Mouse (Mus musculus): ENCODE measurements at regions not wholly inside any gene's neighbourhood (a gene's known extent, or its start where the extent isn't known, plus 50 kb on each side); places are given as distances from the start of the nearest gene placed in this dataset.

DNA sequence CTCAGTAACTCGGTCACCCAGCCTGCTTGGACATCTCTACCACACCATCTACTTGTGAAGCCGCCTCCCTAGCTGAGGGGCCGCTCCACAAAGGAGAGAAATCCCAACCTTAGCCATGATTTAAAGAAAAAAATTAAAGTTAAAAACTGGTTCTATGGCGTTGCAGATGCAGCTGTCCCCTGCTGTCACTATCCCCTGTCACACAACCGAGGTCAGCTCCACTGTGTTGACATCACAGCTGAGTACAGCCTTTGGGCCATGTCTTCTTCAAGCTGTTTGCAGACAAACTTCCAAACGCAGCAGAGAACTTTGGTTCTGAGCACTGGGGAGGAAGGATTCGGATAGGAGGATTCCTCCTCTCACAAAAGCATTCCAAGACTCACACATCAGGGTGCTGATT lies 278.1 kb upstream of the Pabpc6 start:
- Histone ChIP-seq H3K9me3 (ENCODE audit: control insufficient read depth, low read length) (no peaks in the 10 kb centered on the region), H3K9ac (ENCODE audit: low read length) (no peak overlapping the region), H3K4me1 (ENCODE audit: control insufficient read depth, insufficient read depth, low read length) (0 out of 2 replicates have a peak, but pooled peaks cover 2% of the 10 kb centered on the region), H3K4me2 (no peak overlapping the region), H3K36me3 (ENCODE audit: control insufficient read depth, insufficient read depth, low read length) (no peaks in the 10 kb centered on the region), H3K4me3 (ENCODE audit: low read depth, low read length) (no peak overlapping the region), H3K27me3 (ENCODE audit: control insufficient read depth, insufficient read depth, low read length) (no peaks in the 10 kb centered on the region), H3K27ac (ENCODE audit: low read depth, low read length) (no peak overlapping the region)
- WGBS = 90% methylated on average over 7 of the region's 7 CpGs
- DNase-seq (ENCODE audit: low spot score, missing footprints) (no peak), ATAC-seq (ENCODE audit: low FRiP score) (no peak)

DNA sequence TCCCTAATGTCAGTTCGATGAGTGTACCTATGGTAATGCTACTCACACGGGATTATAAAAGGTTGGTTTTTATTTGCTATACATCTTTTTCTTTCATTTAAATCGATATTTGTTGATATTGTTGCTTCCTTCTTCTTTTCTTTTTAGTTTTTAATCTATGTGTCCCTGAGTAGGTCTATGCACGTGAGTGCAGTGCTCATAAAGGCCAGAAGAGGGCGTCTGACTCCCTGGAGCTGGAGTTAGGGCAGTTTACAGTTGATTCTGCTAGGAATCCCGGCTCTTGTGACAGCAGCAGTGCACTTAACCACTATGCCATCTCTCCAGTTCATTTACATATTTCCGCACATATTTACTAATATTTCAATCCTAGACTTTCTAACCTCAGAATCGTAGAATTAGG lies 275.0 kb upstream of the Pabpc6 start:
- Histone ChIP-seq H3K9me3 (ENCODE audit: control insufficient read depth, low read length) (no peaks in the 10 kb centered on the region; the same call in 1 of the 2 replicates), H3K4me3 (ENCODE audit: low read depth, low read length) (no peak overlapping the region), H3K4me2 (no peak overlapping the region), H3K36me3 (ENCODE audit: control insufficient read depth, insufficient read depth, low read length) (no peaks in the 10 kb centered on the region), H3K27me3 (ENCODE audit: control insufficient read depth, insufficient read depth, low read length) (no peaks in the 10 kb centered on the region), H3K4me1 (ENCODE audit: control insufficient read depth, insufficient read depth, low read length) (0 out of 2 replicates have a peak, but pooled peaks cover 2% of the 10 kb centered on the region), H3K27ac (ENCODE audit: low read depth, low read length) (no peak overlapping the region), H3K9ac (ENCODE audit: low read length) (no peak overlapping the region)
- no peak for DNase-seq (ENCODE audit: low spot score, missing footprints)
- ATAC-seq (ENCODE audit: low FRiP score) = no peak
- 86% methylated on average over 8 of the region's 8 CpGs for WGBS

DNA sequence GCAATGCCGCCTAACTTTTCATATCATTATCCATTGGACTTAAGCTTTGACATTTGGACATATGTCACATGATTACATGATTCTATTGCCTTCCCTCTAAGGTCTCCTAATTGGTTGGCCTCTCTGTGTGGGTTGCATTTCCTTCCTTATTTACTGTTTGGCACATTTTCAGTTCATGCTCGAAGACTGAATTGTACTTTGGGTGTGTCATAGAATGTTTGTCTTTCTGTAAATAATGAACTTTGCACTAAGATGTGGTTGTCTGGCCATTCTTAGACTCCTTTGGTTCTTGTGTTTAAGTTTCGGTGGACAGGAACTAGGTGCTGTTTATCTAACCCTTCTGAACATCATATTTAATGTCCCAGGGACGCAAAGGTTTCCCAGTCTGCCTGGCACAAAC lies 272.7 kb upstream of the Pabpc6 start:
- Histone ChIP-seq H3K9ac (ENCODE audit: low read length) (no peak overlapping the region), H3K27me3 (ENCODE audit: control insufficient read depth, insufficient read depth, low read length) (no peaks in the 10 kb centered on the region), H3K4me3 (ENCODE audit: low read depth, low read length) (no peak overlapping the region), H3K36me3 (ENCODE audit: control insufficient read depth, insufficient read depth, low read length) (no peaks in the 10 kb centered on the region), H3K4me1 (ENCODE audit: control insufficient read depth, insufficient read depth, low read length) (no peaks in the 10 kb centered on the region; the same call in 1 of the 2 replicates), H3K4me2 (no peak overlapping the region), H3K9me3 (ENCODE audit: control insufficient read depth, low read length) (no peaks in the 10 kb centered on the region; the same call in 1 of the 2 replicates), H3K27ac (ENCODE audit: low read depth, low read length) (no peak overlapping the region)
- DNase-seq (ENCODE audit: low spot score, missing footprints) (no peak), ATAC-seq (ENCODE audit: low FRiP score) (no peak)
- WGBS = 91% methylated on average over 4 of the region's 4 CpGs

DNA sequence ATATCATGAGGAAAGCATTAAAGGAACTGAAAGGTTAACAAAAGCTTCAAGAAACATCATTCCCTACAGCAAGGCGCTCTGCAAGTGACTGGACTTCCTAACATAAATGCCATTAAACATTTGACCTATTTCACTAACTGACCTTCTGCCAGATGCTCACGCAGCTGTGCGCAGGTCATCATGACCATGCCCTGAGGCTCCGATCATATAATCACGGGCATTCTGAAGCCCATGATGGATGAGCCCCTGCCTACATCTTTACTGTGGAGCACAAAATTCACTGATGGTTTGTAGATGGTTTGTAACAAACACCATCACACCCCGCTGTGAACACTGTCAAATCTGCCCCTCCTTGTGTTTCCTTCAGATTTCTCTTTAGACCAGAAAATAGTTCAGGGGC lies 270.1 kb upstream of the Pabpc6 start:
- Histone ChIP-seq H3K9ac (ENCODE audit: low read length) (no peak overlapping the region), H3K27ac (ENCODE audit: low read depth, low read length) (no peak overlapping the region), H3K4me3 (ENCODE audit: low read depth, low read length) (no peak overlapping the region), H3K4me1 (ENCODE audit: control insufficient read depth, insufficient read depth, low read length) (no peaks in the 10 kb centered on the region; the same call in 1 of the 2 replicates), H3K27me3 (ENCODE audit: control insufficient read depth, insufficient read depth, low read length) (no peaks in the 10 kb centered on the region), H3K9me3 (ENCODE audit: control insufficient read depth, low read length) (no peaks in the 10 kb centered on the region; the same call in 1 of the 2 replicates), H3K4me2 (no peak overlapping the region), H3K36me3 (ENCODE audit: control insufficient read depth, insufficient read depth, low read length) (no peaks in the 10 kb centered on the region)
- ATAC-seq (ENCODE audit: low FRiP score) (no peak), DNase-seq (ENCODE audit: low spot score, missing footprints) (no peak)
- 89% methylated on average over 6 of the region's 6 CpGs for WGBS

DNA sequence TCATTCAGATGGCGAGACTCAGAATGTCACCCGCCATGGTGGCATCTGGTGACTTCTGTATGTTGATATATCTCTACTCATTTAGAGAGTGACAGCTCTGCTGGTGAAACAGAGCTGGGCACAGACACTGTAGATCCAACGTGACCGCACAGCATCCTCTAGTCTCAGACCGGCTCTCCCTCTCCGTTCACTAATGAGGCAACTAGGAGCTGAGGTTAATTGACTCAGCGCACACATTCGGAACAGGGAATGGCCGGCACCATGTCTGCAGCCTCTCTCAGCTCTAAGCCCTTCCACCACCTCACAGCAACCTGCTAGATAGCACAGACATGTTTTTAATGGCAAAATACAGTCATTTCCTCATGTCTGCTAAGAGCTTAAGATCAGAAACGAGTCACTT lies 268.9 kb upstream of the Pabpc6 start:
- no peak overlapping the region for H3K4me3 ChIP-seq (ENCODE audit: low read depth, low read length)
- H3K27ac ChIP-seq (ENCODE audit: low read depth, low read length) = no peak overlapping the region
- 87% methylated on average over 10 of the region's 10 CpGs for WGBS
- H3K9me3 ChIP-seq (ENCODE audit: control insufficient read depth, low read length) = no peaks in the 10 kb centered on the region; the same call in 1 of the 2 replicates
- no peak overlapping the region for H3K9ac ChIP-seq (ENCODE audit: low read length)
- H3K4me1 ChIP-seq (ENCODE audit: control insufficient read depth, insufficient read depth, low read length) = no peaks in the 10 kb centered on the region; the same call in 1 of the 2 replicates
- no peak overlapping the region for H3K4me2 ChIP-seq
- no peak for DNase-seq (ENCODE audit: low spot score, missing footprints)
- no peaks in the 10 kb centered on the region for H3K27me3 ChIP-seq (ENCODE audit: control insufficient read depth, insufficient read depth, low read length)
- H3K36me3 ChIP-seq (ENCODE audit: control insufficient read depth, insufficient read depth, low read length) = no peaks in the 10 kb centered on the region
- ATAC-seq (ENCODE audit: low FRiP score) = no peak

DNA sequence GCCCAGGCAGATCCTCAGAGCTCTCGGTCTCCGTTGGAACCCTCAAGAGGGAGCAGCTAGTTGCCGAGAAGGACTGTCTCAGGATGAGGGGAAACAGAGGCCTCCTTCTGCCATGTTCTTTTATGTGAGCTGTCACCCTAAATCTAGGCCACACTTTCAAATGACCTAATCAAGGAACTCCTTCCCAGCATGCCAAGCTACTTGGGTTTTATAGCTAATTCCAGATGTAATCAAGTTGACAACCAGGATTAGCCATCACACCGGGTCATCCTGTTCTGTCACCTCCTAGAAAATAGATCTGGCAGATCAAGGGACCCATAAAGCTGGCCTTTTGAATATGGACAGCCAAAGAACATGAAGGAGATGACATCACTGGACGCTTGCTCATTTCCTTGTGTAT lies 267.7 kb upstream of the Pabpc6 start:
- Histone ChIP-seq H3K9me3 (ENCODE audit: control insufficient read depth, low read length) (no peaks in the 10 kb centered on the region; the same call in 1 of the 2 replicates), H3K9ac (ENCODE audit: low read length) (no peak overlapping the region), H3K27ac (ENCODE audit: low read depth, low read length) (no peak overlapping the region), H3K4me2 (no peak overlapping the region), H3K27me3 (ENCODE audit: control insufficient read depth, insufficient read depth, low read length) (no peaks in the 10 kb centered on the region), H3K36me3 (ENCODE audit: control insufficient read depth, insufficient read depth, low read length) (no peaks in the 10 kb centered on the region), H3K4me3 (ENCODE audit: low read depth, low read length) (no peak overlapping the region), H3K4me1 (ENCODE audit: control insufficient read depth, insufficient read depth, low read length) (no peaks in the 10 kb centered on the region; the same call in 1 of the 2 replicates)
- DNase-seq (ENCODE audit: low spot score, missing footprints) = no peak
- ATAC-seq (ENCODE audit: low FRiP score) = peak; percentile 44; the same call in 1 of the 2 replicates
- WGBS = 63% methylated on average over 5 of the region's 5 CpGs

DNA sequence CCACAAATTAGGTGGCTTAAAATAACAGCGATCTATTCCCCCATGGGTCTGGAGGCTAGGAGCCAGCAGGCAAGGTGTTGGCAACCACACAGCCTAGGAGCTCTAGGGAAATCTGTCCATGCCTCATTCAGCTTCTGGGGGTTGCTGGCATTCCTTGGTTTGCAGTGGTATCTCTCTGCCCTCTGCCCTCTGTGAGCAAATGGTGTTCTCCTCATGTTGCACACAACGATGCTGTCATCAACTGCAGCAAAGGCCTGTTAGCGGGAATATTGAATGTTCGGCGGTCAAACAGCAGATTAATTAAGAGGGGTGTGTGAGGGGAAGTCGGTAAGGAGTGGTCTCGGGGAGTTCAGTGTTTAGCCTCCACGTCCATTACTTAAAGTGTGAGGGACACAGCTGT lies 262.7 kb upstream of the Pabpc6 start:
- H3K4me3 ChIP-seq (ENCODE audit: low read depth, low read length) = no peak overlapping the region
- H3K9me3 ChIP-seq (ENCODE audit: control insufficient read depth, low read length) = no peaks in the 10 kb centered on the region
- no peaks in the 10 kb centered on the region for H3K27me3 ChIP-seq (ENCODE audit: control insufficient read depth, insufficient read depth, low read length)
- peaks cover 3% of the 10 kb centered on the region for H3K4me1 ChIP-seq (ENCODE audit: control insufficient read depth, insufficient read depth, low read length)
- WGBS = 89% methylated on average over 8 of the region's 8 CpGs
- H3K36me3 ChIP-seq (ENCODE audit: control insufficient read depth, insufficient read depth, low read length) = no peaks in the 10 kb centered on the region
- H3K4me2 ChIP-seq = no peak overlapping the region
- DNase-seq (ENCODE audit: low spot score, missing footprints) (no peak), ATAC-seq (ENCODE audit: low FRiP score) (no peak)
- no peak overlapping the region for H3K27ac ChIP-seq (ENCODE audit: low read depth, low read length)
- H3K9ac ChIP-seq (ENCODE audit: low read length) = no peak overlapping the region

DNA sequence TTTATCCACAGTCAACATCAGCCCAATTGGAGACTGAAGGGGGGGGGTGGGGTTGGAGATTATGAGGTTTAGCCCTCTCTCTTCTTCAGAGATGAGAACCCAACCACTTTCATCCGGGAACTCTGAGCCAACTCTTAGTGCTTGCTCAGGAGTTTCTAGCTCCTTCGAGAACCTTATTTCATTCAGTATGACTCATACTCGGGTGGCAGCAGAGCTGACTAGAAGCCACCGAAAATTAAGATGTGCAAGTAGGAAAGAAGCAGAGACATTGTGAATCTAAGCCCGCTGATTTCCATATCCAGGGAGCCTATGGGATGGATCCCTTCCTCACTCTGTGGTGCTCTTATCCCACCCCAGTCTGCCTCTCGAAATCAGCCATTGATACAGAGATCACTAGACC lies 262.0 kb upstream of the Pabpc6 start:
- Histone ChIP-seq H3K27me3 (ENCODE audit: control insufficient read depth, insufficient read depth, low read length) (no peaks in the 10 kb centered on the region), H3K9ac (ENCODE audit: low read length) (no peak overlapping the region), H3K4me1 (ENCODE audit: control insufficient read depth, insufficient read depth, low read length) (peaks cover 3% of the 10 kb centered on the region), H3K36me3 (ENCODE audit: control insufficient read depth, insufficient read depth, low read length) (no peaks in the 10 kb centered on the region), H3K4me2 (no peak overlapping the region), H3K9me3 (ENCODE audit: control insufficient read depth, low read length) (no peaks in the 10 kb centered on the region), H3K4me3 (ENCODE audit: low read depth, low read length) (no peak overlapping the region), H3K27ac (ENCODE audit: low read depth, low read length) (no peak overlapping the region)
- whole genome bisulfite sequencing = 84% methylated on average over 6 of the region's 6 CpGs
- DNase-seq (ENCODE audit: low spot score, missing footprints) = no peak
- ATAC-seq (ENCODE audit: low FRiP score) = no peak

DNA sequence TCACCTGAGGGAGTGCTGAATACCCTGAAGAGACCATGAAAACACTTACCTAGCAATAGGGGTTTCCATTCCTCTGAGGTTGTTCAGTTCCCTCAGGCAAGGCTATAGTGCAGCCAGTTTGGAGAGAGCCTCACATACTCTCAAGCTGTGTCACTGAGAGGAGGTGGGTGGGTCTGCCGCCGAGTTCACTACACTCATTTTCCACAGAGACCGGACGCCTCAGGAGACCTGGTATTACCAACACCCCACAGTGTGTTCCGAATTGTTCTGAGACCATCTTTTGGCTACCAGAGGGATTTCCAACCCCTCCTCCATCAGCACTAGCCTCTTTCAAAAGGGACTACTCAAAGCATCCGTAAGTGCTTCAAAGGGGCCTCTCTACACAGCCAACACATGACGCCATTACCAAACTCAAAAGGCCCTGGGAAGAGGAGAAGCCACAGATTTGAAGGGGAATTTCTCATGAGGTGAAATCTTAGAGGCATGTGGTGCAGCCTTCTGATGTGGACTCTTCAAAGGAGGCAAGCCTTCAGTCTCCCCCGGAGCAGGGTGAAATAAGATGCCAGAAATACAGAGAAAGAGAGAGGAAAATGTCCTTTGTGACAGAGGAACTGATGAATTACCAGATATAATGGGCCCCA lies 260.1 kb upstream of the Pabpc6 start:
- ATAC-seq (ENCODE audit: low FRiP score) = no peak
- Histone ChIP-seq H3K27ac (ENCODE audit: low read depth, low read length) (no peak overlapping the region), H3K4me2 (no peak overlapping the region), H3K4me1 (ENCODE audit: control insufficient read depth, insufficient read depth, low read length) (peaks cover 3% of the 10 kb centered on the region), H3K36me3 (ENCODE audit: control insufficient read depth, insufficient read depth, low read length) (no peaks in the 10 kb centered on the region), H3K9me3 (ENCODE audit: control insufficient read depth, low read length) (no peaks in the 10 kb centered on the region), H3K4me3 (ENCODE audit: low read depth, low read length) (no peak overlapping the region), H3K27me3 (ENCODE audit: control insufficient read depth, insufficient read depth, low read length) (no peaks in the 10 kb centered on the region), H3K9ac (ENCODE audit: low read length) (no peak overlapping the region)
- no peak for DNase-seq (ENCODE audit: low spot score, missing footprints)
- WGBS = 61% methylated on average over 8 of the region's 8 CpGs
